Mouse (Mus musculus) MEL (cell line): ENCODE results near the gene Cmklr1.

Experiments used
- CHD2 ChIP-seq: IDR thresholded peaks from 2 replicates; pipeline ENCODE4 v1.6.1; 2011; ENCODE audit warnings: low read length, improper control_type of control experiment
- MAX ChIP-seq: IDR thresholded peaks from 2 replicates; pipeline ENCODE4 v1.6.1; 2011; ENCODE audit warnings: low read length, improper control_type of control experiment
- SIN3A ChIP-seq: IDR thresholded peaks from 2 replicates; pipeline ENCODE4 v1.6.1; 2012; ENCODE audit warnings: low read length, improper control_type of control experiment, inconsistent platforms
- TAL1 ChIP-seq: IDR thresholded peaks from 2 replicates; pipeline ENCODE4 v1.6.1; 2012; ENCODE audit warnings: mild to moderate bottlenecking, inconsistent platforms, low read length, moderate library complexity, mixed read lengths

DNA sequence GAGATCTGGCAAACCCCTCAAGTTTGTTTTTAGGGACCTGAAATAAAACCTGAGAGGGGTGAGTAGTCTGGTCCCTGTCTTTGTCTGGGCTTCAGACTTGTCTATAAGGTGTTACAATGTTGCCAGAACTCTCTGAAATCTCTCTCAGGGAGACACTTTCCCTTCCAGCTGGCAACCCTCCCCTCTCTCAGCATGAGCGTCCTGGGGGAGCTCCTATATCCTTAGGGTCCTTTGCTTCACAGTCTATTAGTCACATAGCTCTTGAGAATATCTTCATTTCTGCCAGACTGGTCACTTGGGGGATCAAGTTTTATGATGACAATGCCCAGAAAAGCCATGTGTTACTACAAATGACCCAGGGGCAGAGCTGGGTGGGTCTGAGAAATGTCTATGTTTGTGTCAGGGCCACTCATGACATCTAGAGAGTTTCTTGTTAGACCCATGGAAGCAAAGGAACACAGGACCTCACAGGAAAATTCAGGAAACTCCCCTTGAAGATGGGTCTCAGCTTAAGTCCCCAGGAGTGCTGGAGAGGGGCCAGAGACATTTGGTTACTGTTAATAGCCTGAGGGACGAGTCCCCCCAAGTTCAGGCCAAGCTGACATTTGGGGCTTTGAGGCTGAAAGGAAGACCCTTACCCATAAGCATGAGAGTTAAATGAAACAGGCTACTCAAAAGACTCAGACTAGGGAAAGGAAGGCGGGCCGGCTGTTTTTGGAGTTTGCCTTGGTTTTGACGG, 66.6 kb downstream of the Cmklr1 start:
- TF ChIP-seq CHD2 (no peak), TAL1 (no peak), MAX (no peak), SIN3A (no peak)
